ENCODE assay signal across 15 mouse cellular contexts in genomic region chr13:57666173-57666842, GRCm38 (mm10).
DNase-seq lines count a peak whose midpoint lies in the region; ATAC-seq lines count a peak whose summit lies in the region.
"Had no signal": no experiment of that assay in that cellular context is flagged by ENCODE, and none has a peak within 500 bp of the region (broad histone marks: within the 10 kb centered on the region; RNA-seq: fewer than 3 reads in every experiment).

No protein-coding gene starts in this region.

- H3K36me3 ChIP-seq in liver, embryonic 12.5 days, result no peaks in the 10 kb centered on the region
- H3K36me3 ChIP-seq in liver, embryonic 11.5 days (ENCODE audit: control insufficient read depth, insufficient read depth, low read length), result no peaks in the 10 kb centered on the region
- H3K36me3 ChIP-seq: embryonic facial prominence, embryonic 12.5 days; hindbrain, embryonic 12.5 days; midbrain, embryonic 12.5 days had no signal

- H3K4me3 ChIP-seq in liver, embryonic 12.5 days, result no peak overlapping the region
- H3K4me3 ChIP-seq in liver, embryonic 11.5 days (ENCODE audit: low read depth, low read length), result no peak overlapping the region
- H3K4me3 ChIP-seq: embryonic facial prominence, embryonic 12.5 days; hindbrain, embryonic 12.5 days; midbrain, embryonic 12.5 days had no signal

- no peaks in the 10 kb centered on the region for H3K9me3 ChIP-seq in liver, embryonic 12.5 days (replicated peaks)
- no peaks in the 10 kb centered on the region for H3K9me3 ChIP-seq in liver, embryonic 11.5 days (ENCODE audit: control insufficient read depth, low read length)
- H3K9me3 ChIP-seq: embryonic facial prominence, embryonic 12.5 days; hindbrain, embryonic 12.5 days; midbrain, embryonic 12.5 days had no signal

- no peak overlapping the region for H3K4me2 ChIP-seq in liver, embryonic 12.5 days
- no peak overlapping the region for H3K4me2 ChIP-seq in liver, embryonic 11.5 days
- H3K4me2 ChIP-seq: embryonic facial prominence, embryonic 12.5 days; hindbrain, embryonic 12.5 days; midbrain, embryonic 12.5 days had no signal

- intact Hi-C loops in heart, postnatal 36 days (cut with DNase I), result no loop called here

- H3K4me1 ChIP-seq in liver, embryonic 12.5 days, result peaks cover 86% of the 10 kb centered on the region
- H3K4me1 ChIP-seq in liver, embryonic 11.5 days (replicated peaks; ENCODE audit: control insufficient read depth, insufficient read depth, low read length), result peaks cover 10% of the 10 kb centered on the region

- H3K27ac ChIP-seq in liver, embryonic 12.5 days, result 0 out of 2 replicates have a peak overlapping the region, but pooled peaks have one; percentile 65
- no peak overlapping the region for H3K27ac ChIP-seq in liver, embryonic 11.5 days (ENCODE audit: low read depth, low read length)
- H3K27ac ChIP-seq: embryonic facial prominence, embryonic 12.5 days; hindbrain, embryonic 12.5 days; midbrain, embryonic 12.5 days had no signal

- peak; percentile 45 for DNase-seq in adrenal gland, adult 2 months
- no peak for DNase-seq in adrenal gland, postnatal 25 days
- peak; percentile 66 for DNase-seq in heart, adult 11 months
- no peak for DNase-seq in heart, postnatal 36 days
- DNase-seq in liver, embryonic 11.5 days (ENCODE audit: low spot score), result no peak
- DNase-seq in Muller cell, postnatal 12 days (ENCODE audit: inconsistent ontology term), result peak; percentile 47
- no peak for DNase-seq in urinary bladder, postnatal 36 days (ENCODE audit: low spot score in 2 of 2)
- DNase-seq: cerebellum, adult 9-10 months; kidney, postnatal 10 days; lung, postnatal 10 days; thymus, adult 2 months had no signal

- H3K9ac ChIP-seq in liver, embryonic 12.5 days, result no peak overlapping the region
- H3K9ac ChIP-seq in liver, embryonic 11.5 days (ENCODE audit: low read depth, low read length), result no peak overlapping the region
- H3K9ac ChIP-seq: embryonic facial prominence, embryonic 12.5 days; hindbrain, embryonic 12.5 days; midbrain, embryonic 12.5 days had no signal

- no peaks in the 10 kb centered on the region for H3K27me3 ChIP-seq in liver, embryonic 12.5 days (replicated peaks)
- no peaks in the 10 kb centered on the region for H3K27me3 ChIP-seq in liver, embryonic 11.5 days (replicated peaks; ENCODE audit: control insufficient read depth, insufficient read depth, low read length)
- H3K27me3 ChIP-seq: embryonic facial prominence, embryonic 12.5 days; hindbrain, embryonic 12.5 days had no signal

- WGBS in liver, embryonic 12.5 days (ENCODE audit: insufficient replicate concordance), result 61% methylated on average over 9 of the region's 9 CpGs
- WGBS in liver, embryonic 11.5 days, result 57% methylated on average over 9 of the region's 9 CpGs

- ATAC-seq in liver, embryonic 12.5 days, result no peak
- ATAC-seq in liver, embryonic 11.5 days (replicated peaks; ENCODE audit: low FRiP score), result no peak

Comparison
In these comparisons a context has a peak if more than half of its experiments do, and no peak if none do; other contexts are left out.
1. DNase-seq: peak in adrenal gland, adult 2 months (single experiment), heart, adult 11 months (single experiment) and Muller cell, postnatal 12 days (single experiment); none in adrenal gland, postnatal 25 days (single experiment), heart, postnatal 36 days (0 of 2), liver, embryonic 11.5 days (single experiment) and urinary bladder, postnatal 36 days (0 of 2).